Mouse (Mus musculus) heart, postnatal 0 days (tissue): Measurements from ENCODE around the gene Ms4a4d.

Experiments used
- CTCF ChIP-seq: IDR thresholded peaks from 2 replicates; pipeline ENCODE4 v1.5.1; 2016; ENCODE audit warnings: antibody characterized with exemption, control low read depth, low read depth
- EP300 ChIP-seq: IDR thresholded peaks from 2 replicates; pipeline ENCODE4 v1.6.1; 2016; ENCODE audit warnings: antibody characterized with exemption, low read depth

DNA sequence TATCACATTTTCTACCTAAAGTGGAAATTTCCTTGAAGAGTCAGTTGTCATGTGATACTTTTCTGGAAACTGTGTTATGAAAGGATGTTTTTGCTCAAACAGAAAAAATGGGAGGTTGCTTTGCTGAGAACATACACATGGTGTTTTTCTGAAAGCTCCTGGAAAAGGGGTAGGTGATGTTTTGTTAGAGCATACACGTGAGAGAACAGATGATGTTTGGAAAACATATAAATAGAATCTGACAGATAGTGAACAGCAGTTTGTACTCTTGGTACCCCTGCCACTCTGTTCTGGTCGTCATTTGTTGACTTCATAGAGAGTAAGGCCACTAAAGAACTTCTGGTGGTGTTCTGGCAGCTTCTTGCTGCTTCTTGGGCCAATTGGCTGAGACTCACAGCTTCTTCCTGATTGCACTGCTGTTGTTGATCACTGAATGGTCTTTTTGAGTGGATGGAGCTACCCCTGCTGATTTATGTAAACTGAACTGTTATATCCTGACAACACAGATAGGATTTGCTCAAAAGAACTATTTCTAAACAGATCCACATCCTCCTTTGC is 2.6 kb upstream of the Ms4a4d start:
- no peak for TF ChIP-seq CTCF
- no peak for TF ChIP-seq EP300
